Mouse (Mus musculus) embryonic fibroblast, embryonic 13.5 days (primary cell): ENCODE data around the gene Frmd4a. TPM values are rescaled to one million over a fixed set of nuclear protein-coding genes. Genes with fewer than 3 reads are reported as not detected.

Source experiments
- H3K27ac ChIP-seq: 2 replicates; pipeline ENCODE4 v1.5.1; 2012; ENCODE audit warnings: low read length, control low read depth, inconsistent platforms; ENCODE audit not compliant: insufficient read depth
- H3K4me1 ChIP-seq: 2 replicates; pipeline ENCODE4 v1.6.1; 2011; ENCODE audit warnings: low read length; ENCODE audit not compliant: control insufficient read depth, insufficient read depth
- H3K4me3 ChIP-seq: 2 replicates; pipeline ENCODE4 v1.5.1; 2011; ENCODE audit warnings: mild to moderate bottlenecking, control low read depth, low read length; ENCODE audit not compliant: insufficient read depth
- CTCF ChIP-seq: IDR thresholded peaks from 2 replicates; pipeline ENCODE4 v1.5.1; 2011; ENCODE audit warnings: mild to moderate bottlenecking, control low read depth, low read length, moderate library complexity, borderline replicate concordance; ENCODE audit not compliant: insufficient read depth
- POLR2A ChIP-seq: IDR thresholded peaks from 2 replicates; pipeline ENCODE4 v1.6.1; 2011; ENCODE audit warnings: low read depth, mild to moderate bottlenecking, control low read depth, low read length, moderate library complexity
- polyA plus RNA-seq: library from polyadenylated mRNA; stranded (reverse); fragments of >200 nt; gene quantifications from 2 replicates; pipeline ENCODE4 v1.2.4, GENCODE M21; 2011; ENCODE audit warnings: low read depth; ENCODE audit not compliant: missing spikeins, insufficient read length

Frmd4a gene
- polyA plus RNA-seq, 1 experiment, result 66.9 TPM

DNA sequence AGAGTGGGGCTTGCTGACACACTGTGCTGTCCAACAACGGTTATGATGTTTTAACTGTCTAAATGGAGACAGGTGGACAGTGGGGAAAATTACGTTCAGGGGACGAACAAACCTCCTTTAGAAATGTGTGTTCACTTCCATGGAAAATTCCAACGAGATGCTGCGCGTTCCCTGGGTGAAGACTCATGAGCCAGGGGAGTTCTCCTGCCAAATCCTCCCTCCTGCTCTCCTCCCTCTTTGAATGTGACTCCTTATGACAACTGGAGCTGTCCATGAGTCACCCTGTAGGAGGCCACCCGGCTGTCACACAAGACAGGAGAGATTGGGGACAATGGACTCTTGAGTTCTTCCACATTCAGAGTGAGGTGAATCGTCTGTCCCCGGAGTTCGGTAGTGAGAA is 486.9 kb downstream of the Frmd4a start:
- Histone ChIP-seq H3K4me1 (peaks cover 2% of the 10 kb centered on the region; the same call in 1 of the 2 replicates), H3K27ac (no peak overlapping the region)
- TF ChIP-seq POLR2A (no peak), CTCF (no peak)

DNA sequence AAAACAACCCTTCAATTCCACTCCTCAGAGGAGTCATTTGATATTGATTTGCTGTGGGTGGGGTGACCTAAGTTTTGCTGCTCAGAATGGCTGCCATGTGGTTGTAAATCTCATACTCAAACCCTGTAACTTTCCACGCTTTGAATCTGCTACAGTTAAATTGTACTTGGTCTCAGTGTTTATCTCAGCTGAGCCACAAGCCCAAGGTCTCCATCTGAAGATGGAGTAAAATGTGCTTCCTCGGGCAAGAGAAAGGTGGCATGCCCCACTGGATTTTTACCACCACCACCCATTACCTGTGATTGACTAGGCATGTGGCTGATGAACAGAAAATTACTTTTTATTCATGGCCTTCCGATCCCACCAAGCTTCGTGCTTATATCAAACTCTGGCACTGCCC is 488.2 kb downstream of the Frmd4a start:
- H3K4me3 ChIP-seq, result no peak overlapping the region
- no peak overlapping the region for H3K27ac ChIP-seq
- H3K4me1 ChIP-seq, result peaks cover 6% of the 10 kb centered on the region; the same call in 1 of the 2 replicates
- no peak for TF ChIP-seq POLR2A
- no peak for TF ChIP-seq CTCF

More for the DNA sequence above, 486.9 kb downstream of the Frmd4a start:
- no peak overlapping the region for H3K4me3 ChIP-seq

DNA sequence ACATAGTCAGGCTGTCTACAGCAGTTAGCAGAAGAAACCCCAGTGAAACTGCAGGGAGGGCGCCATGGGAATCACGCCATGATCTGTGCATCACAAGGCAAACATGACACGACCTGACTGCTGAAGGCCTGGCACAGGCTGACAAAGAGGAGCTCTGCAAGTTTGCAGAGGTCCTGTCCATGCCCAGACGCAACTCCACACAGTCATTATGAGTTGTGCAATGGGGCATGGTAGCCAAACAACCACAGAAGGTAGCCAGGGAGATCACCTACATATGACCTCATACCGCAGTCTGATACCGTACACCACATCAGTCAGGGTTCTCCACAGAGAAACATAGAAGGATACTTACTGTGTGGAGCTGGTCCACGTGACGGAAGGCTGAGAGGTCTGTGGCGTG is 489.1 kb downstream of the Frmd4a start:
- no peak for TF ChIP-seq POLR2A
- no peak for TF ChIP-seq CTCF
- Histone ChIP-seq H3K4me3 (no peak overlapping the region), H3K4me1 (peaks cover 6% of the 10 kb centered on the region; the same call in 1 of the 2 replicates), H3K27ac (no peak overlapping the region)

DNA sequence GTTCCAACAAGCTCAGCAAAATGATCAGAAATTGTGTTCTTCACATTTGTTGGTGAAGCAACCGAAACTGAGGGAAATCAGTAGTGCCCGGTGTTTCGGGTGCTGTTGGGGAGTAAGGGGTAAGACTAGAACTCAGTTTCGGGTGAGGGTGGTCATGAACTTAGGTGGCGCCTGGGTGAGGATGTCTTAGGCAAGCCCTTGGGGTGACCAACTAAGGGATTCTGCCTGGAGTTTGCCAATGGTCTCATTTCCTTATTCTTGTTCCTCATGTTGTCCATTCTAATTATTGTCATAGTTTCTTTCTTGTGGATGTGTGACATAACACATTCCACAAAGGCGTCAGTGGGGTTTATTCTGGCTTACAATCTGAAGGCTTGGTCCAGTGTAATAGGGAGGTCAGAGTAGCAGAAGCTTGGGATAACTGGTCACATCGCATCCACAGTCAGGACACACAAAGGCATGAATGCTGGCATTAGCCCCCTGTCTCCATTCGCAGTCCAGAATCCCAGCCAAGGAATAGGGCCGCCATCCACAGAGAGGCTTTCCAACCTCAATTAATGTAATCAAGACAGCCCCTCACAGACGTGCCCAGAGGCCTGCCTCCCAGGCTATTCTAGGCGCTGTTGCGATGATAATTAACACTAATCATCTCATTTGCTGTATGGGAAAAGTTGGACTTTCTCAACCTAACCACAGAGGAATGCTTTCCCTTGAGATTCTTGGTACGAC is 490.5 kb downstream of the Frmd4a start:
- no peak overlapping the region for H3K27ac ChIP-seq
- H3K4me3 ChIP-seq, result no peak overlapping the region
- H3K4me1 ChIP-seq, result peaks cover 6% of the 10 kb centered on the region; the same call in 1 of the 2 replicates
- no peak for TF ChIP-seq CTCF
- no peak for TF ChIP-seq POLR2A

DNA sequence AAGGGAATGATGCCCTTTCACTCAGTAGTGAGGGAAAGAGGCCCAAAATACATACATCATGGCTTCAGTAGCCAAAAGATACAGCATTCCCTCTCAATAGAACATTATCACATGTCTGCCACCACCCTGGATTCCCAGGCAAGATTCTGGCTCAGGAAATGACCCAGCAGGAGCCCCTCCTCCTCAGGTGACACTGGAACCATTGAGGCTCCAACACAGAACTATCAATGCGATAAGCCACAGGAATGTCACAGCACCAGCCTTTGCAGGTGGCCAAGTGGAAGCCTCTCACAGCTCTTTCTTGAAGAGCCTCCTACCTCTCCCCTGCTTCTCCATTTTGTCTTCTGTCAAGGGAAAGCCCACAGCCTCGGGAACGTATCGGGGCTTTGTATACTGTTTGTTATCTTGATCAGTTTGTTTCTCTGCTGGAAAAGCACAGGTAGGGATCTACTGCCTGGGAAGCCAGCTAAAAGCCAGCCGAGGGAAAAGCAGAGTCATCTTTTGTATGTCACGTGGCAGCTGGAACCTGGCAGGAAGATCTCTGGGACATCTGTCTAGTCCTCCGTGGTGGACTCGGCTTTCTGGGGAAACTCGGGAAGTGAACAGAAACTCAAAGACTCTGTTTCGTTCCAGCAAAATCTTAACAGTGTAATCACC is 491.6 kb downstream of the Frmd4a start:
- H3K4me1 ChIP-seq, result peaks cover 6% of the 10 kb centered on the region; the same call in 1 of the 2 replicates
- H3K4me3 ChIP-seq, result no peak overlapping the region
- no peak overlapping the region for H3K27ac ChIP-seq
- TF ChIP-seq POLR2A (no peak), CTCF (no peak)

DNA sequence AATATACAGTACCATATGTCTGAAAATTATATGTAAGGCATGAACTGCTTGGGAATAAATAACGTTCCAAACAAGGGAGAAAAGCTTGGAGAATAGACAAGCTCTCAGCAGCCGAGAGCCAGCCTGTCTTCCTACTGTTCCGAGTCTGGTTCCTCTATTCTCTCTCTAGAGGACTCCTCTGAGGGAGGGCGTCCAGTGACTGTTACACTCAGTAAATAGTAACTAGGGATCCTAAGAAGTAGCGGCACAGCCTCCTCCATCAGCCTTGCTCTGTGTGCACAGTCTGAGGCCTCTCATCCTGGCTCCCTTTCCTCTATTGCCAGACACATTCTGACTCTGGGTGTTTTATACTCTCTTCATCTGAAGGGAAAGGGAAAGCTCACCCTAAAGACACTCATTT is 492.2 kb downstream of the Frmd4a start:
- H3K4me1 ChIP-seq, result peaks cover 4% of the 10 kb centered on the region; the same call in 1 of the 2 replicates
- H3K27ac ChIP-seq, result no peak overlapping the region
- no peak for TF ChIP-seq POLR2A
- no peak for TF ChIP-seq CTCF
- H3K4me3 ChIP-seq, result no peak overlapping the region

DNA sequence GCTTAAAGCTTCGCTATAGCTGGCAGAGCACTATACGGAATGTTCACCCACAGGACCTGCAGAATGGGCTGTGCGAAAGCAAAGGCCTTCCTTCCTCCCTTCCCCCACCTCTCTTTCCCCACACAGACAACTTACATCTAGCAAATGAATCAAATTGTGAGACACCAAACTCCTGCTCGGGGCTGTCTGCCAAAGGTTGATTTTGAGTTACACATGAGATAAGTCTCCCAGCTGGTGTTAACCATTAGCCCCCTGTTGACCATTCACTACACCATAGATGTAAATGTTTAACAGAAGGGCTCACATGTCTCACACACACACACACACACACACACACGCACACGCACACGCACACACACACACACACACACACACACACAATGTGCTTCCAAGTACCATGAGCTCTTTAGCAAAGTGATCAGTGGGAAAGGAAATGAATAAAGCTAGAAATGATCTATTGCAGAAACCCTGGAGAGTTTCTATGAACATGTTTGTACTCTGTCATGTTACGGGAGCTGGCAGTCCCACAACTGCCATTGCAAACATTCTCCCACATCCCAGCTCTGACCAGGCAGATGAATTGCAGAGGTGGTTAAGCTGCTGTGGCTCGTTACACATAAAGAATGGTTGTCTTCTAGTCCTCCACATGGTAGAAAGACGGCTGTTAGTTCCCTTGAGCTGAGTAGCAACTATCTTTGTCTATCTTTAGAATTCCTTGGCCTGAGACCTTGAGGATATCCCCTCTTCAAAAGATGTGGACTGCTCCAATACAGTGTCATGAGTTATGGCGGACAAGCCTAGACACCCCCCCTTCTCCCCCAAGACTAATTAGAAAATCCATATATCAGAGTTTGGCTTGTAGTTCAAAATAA is 492.9 kb downstream of the Frmd4a start:
- no peak overlapping the region for H3K4me3 ChIP-seq
- H3K27ac ChIP-seq, result no peak overlapping the region
- H3K4me1 ChIP-seq, result peaks cover 4% of the 10 kb centered on the region; the same call in 1 of the 2 replicates
- TF ChIP-seq CTCF, result no peak
- TF ChIP-seq POLR2A, result no peak

DNA sequence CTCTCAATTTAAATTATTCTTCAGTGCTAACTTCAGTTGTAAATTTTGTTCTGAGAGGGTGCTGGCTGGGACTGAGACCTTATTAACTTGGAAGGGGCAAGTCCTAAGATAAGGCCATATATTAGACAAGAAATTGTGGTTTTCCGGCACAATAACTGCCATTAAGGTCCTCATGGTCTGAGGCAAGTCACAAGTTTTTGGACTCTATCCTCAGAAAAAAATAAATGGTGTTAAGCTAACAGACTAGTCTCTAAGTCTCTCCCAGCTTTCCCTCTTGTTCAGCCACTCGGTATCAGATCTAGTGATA is 493.5 kb downstream of the Frmd4a start:
- H3K4me1 ChIP-seq, result peaks cover 4% of the 10 kb centered on the region; the same call in 1 of the 2 replicates
- no peak overlapping the region for H3K4me3 ChIP-seq
- H3K27ac ChIP-seq, result no peak overlapping the region
- TF ChIP-seq CTCF, result no peak
- TF ChIP-seq POLR2A, result no peak

DNA sequence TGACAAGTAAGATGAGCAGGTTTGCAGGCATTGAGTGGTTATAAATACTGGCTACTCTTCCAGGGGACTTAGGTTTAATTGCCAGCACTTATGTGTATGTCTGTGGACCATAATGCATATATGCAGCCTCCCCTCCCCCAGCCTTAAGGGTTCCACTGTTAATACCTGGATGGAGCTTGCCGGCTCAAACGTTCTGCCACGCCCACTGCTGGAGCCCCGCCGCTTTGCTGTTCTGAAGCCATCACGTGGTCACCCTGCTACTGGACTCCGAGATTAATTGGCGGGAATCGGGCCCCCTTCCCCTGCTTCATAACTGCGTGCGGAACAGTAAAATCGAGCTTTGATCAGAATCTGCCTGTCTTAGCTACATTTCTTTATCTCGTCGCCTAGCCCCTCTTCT is 495.1 kb downstream of the Frmd4a start:
- H3K4me3 ChIP-seq, result no peak overlapping the region

DNA sequence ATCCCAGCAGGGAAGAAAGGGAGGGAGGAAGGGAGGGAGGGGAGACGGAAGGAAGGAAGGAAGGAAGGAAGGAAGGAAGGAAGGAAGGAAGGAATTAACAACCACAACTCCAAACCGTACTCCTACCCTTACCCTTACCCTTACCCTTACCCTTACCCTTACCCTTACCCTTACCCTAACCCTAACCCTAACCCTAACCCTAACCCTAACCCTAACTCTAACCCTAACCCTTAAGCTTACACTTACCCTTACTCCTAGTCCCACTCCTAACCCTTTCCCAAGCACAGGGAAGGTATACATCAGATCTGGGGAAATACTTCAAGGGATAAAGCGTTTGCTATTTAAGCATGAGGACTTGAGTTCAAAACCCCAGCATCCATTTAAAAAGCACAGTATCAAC is 498.4 kb downstream of the Frmd4a start:
- TF ChIP-seq POLR2A (no peak), CTCF (no peak)
- H3K4me3 ChIP-seq, result no peak overlapping the region
- H3K4me1 ChIP-seq, result no peaks in the 10 kb centered on the region
- H3K27ac ChIP-seq, result no peak overlapping the region

More for the DNA sequence above, 495.1 kb downstream of the Frmd4a start:
- no peak overlapping the region for H3K27ac ChIP-seq
- peaks cover 4% of the 10 kb centered on the region; the same call in 1 of the 2 replicates for H3K4me1 ChIP-seq
- no peak for TF ChIP-seq POLR2A
- TF ChIP-seq CTCF, result no peak
